Mouse (Mus musculus): ENCODE results near the gene Alg3.

Alg3 gene

GRCm38 (mm10) chr16:20610501-20611356, 806 bp downstream of the Alg3 start:
- in situ Hi-C loops (cut with MboI): loop anchor here (10.0 kb wide), 1 partner anchor 106 kb away; no protein-coding TSS in a partner anchor

GRCm38 (mm10) chr16:20604705-20605104, 6.8 kb downstream of the Alg3 start:
- in situ Hi-C loops (cut with MboI): loop anchor here (10.0 kb wide), 1 partner anchor 60 kb away; the partner anchor contains the start of gene Abcf3

GRCm38 (mm10) chr16:20600511-20600910, 11.0 kb downstream of the Alg3 start:
- in situ Hi-C loops (cut with MboI): loop anchor here (10.0 kb wide), 1 partner anchor 56 kb away; the partner anchor contains the start of gene Abcf3

- in situ Hi-C loops (cut with MboI): no loop called here
Measured at GRCm38 (mm10) chr16:20596687-20597441, 14.7 kb downstream of the Alg3 start.

GRCm38 (mm10) chr16:20595737-20596136, 15.8 kb downstream of the Alg3 start:
- in situ Hi-C loops (cut with MboI): no loop called here

GRCm38 (mm10) chr16:20595060-20595673, 16.4 kb downstream of the Alg3 start:
- in situ Hi-C loops (cut with MboI): no loop called here

GRCm38 (mm10) chr16:20591076-20591705, 20.3 kb downstream of the Alg3 start:
- in situ Hi-C loops (cut with MboI): no loop called here

- in situ Hi-C loops (cut with MboI): no loop called here
Measured at GRCm38 (mm10) chr16:20590680-20591038, 20.9 kb downstream of the Alg3 start.

GRCm38 (mm10) chr16:20589939-20590679, 21.4 kb downstream of the Alg3 start:
- in situ Hi-C loops (cut with MboI): no loop called here

GRCm38 (mm10) chr16:20589366-20589938, 22.1 kb downstream of the Alg3 start, which contains the start of gene Vwa5b2:
TSS of gene Vwa5b2 (plus strand) at chr16:20589471.
- in situ Hi-C loops (cut with MboI): no loop called here

GRCm38 (mm10) chr16:20565075-20565474, 46.5 kb downstream of the Alg3 start:
- in situ Hi-C loops (cut with MboI): no loop called here

- in situ Hi-C loops (cut with MboI): no loop called here
Measured at GRCm38 (mm10) chr16:20557381-20557780, 54.2 kb downstream of the Alg3 start.
